Mouse (Mus musculus) liver, embryonic 14.5 days (tissue): ENCODE results near the gene C9orf72. TPM values are rescaled to one million over a fixed set of nuclear protein-coding genes. Genes with fewer than 3 reads are reported as not detected.
A peak's percentile ranks its signal among the peaks of the same experiment; 100 is the strongest.
"Not testable (repeated sequence)": the region's sequence is repeated elsewhere in the genome, so short reads cannot be mapped to it uniquely, and the experiment has no call there.

Source experiments
- ATAC-seq: fragments of 200-750 bp; cut with Nextera tagmentation; 2 replicates; pipeline ENCODE4 v1.8.0; 2017; ENCODE audit warnings: moderate number of reproducible peaks, mild to moderate bottlenecking, moderate library complexity; ENCODE audit not compliant: insufficient read depth
- DNase-seq, 3 experiments: peaks; one replicate each; pipeline ENCODE4 v3.0.0-alpha.2; 2012 to 2013; ENCODE audit warnings: low read depth in 3 of 3, low spot score in 3 of 3
- H3K27ac ChIP-seq: fragments of 300-500 bp; sonication (generic); 2 replicates; pipeline ENCODE4 v1.5.1; 2014; ENCODE audit warnings: moderate library complexity, mild to moderate bottlenecking, control low read depth, inconsistent platforms
- H3K27me3 ChIP-seq: fragments of 300-500 bp; sonication (generic); 2 replicates; pipeline ENCODE4 v1.6.1; 2014; ENCODE audit warnings: mild to moderate bottlenecking, low read length, moderate library complexity; ENCODE audit not compliant: control insufficient read depth, insufficient read depth
- H3K36me3 ChIP-seq: fragments of 300-500 bp; sonication (generic); replicated peaks from 2 replicates; pipeline ENCODE4 v1.6.1; 2014; ENCODE audit warnings: low read depth; ENCODE audit not compliant: control insufficient read depth, insufficient read depth
- H3K4me1 ChIP-seq, 2 experiments: fragments of 200-500 bp in 1 of 2; fragments of 300-500 bp in 1 of 2; sonication (generic) in 1 of 2; replicated peaks; 2 replicates each; pipeline ENCODE4 v1.6.1; 2012 to 2014; ENCODE audit warnings: antibody characterized with exemption in 1 of 2, inconsistent platforms in 1 of 2, low read length in 1 of 2; ENCODE audit not compliant: control insufficient read depth in 2 of 2, insufficient read depth in 2 of 2
- H3K4me2 ChIP-seq: fragments of 300-500 bp; sonication (generic); 2 replicates; pipeline ENCODE4 v1.6.1; 2014; ENCODE audit warnings: low read depth, mild to moderate bottlenecking, control low read depth, moderate library complexity
- H3K4me3 ChIP-seq, 2 experiments: fragments of 200-500 bp in 1 of 2; fragments of 300-500 bp in 1 of 2; sonication (generic) in 1 of 2; 2 replicates each; pipeline ENCODE4 v1.5.1; 2012 to 2014; ENCODE audit warnings: low read depth in 2 of 2, low read length in 2 of 2, mild to moderate bottlenecking in 2 of 2, control low read depth in 1 of 2, inconsistent platforms in 1 of 2, moderate library complexity in 1 of 2; ENCODE audit not compliant: insufficient read depth in 1 of 2
- H3K9ac ChIP-seq: fragments of 300-500 bp; sonication (generic); replicated peaks from 2 replicates; pipeline ENCODE4 v1.6.1; 2014; ENCODE audit warnings: mild to moderate bottlenecking, control low read depth, moderate library complexity
- H3K9me3 ChIP-seq: fragments of 300-500 bp; sonication (generic); 2 replicates; pipeline ENCODE4 v1.6.1; 2016; ENCODE audit warnings: low read length, mixed read lengths; ENCODE audit not compliant: control insufficient read depth
- CTCF ChIP-seq: IDR thresholded peaks from 2 replicates; pipeline ENCODE4 v1.5.1; 2016; ENCODE audit warnings: antibody characterized with exemption, low read depth, control low read depth
- EP300 ChIP-seq: IDR thresholded peaks from 2 replicates; pipeline ENCODE4 v1.6.1; 2016; ENCODE audit warnings: antibody characterized with exemption, low read depth
- WGBS: fragments of 180-500 bp; shearing (Covaris S2); extraction: QIAGEN DNeasy Blood & Tissue Kit; methylation state at CpG from one replicate; pipeline ENCODE4 v1.1.7; 2014; ENCODE audit not compliant: insufficient replicate concordance; 5-methylcytosine and 5-hydroxymethylcytosine counted together
- polyA plus RNA-seq, 2 experiments: library from polyadenylated mRNA; depleted of rRNA in 1 of 2; stranded (reverse) in 1 of 2; unstranded in 1 of 2; fragments of >200 nt; fragmentation: Nextera tagmentation in 1 of 2; extraction: Ambion mirVana in 1 of 2; gene quantifications; 2 replicates each; pipeline versions ENCODE4 v1.2.1 to v1.2.3; 2012 to 2014

Gene C9orf72
- polyA plus RNA-seq (2012; rRNA removed) (2.2 and 3.0 TPM in 2 replicates), polyA plus RNA-seq (2014; fragmentation: Nextera tagmentation; extraction: Ambion mirVana) (3.0 and 3.9 TPM in 2 replicates)

GRCm38 (mm10) chr4:35225734-35226495 lies at the start of gene C9orf72:
Gene C9orf72 (minus strand): TSS chr4:35226175.
- under 1% methylated on average over 45 of the region's 51 CpGs for WGBS
- no peaks in the 10 kb centered on the region for H3K36me3 ChIP-seq
- peak within 1 kb of the TSS; percentile 74 for H3K9ac ChIP-seq
- H3K4me2 ChIP-seq, result peak within 1 kb of the TSS; percentile 77
- no peaks in the 10 kb centered on the region for H3K27me3 ChIP-seq
- peak; percentile 81 to 86 (median 83) for DNase-seq
- no peaks in the 10 kb centered on the region for H3K9me3 ChIP-seq
- ATAC-seq, result peak; percentile 98
- H3K4me3 ChIP-seq, result peak within 1 kb of the TSS; percentile 71 to 98
- H3K4me1 ChIP-seq, result peaks cover 3 to 9% of the 10 kb centered on the region in 2 experiments; a peak in 3 of 4 replicates
- H3K27ac ChIP-seq, result peak within 1 kb of the TSS; percentile 52
- no peak; the same call in 1 of the 2 replicates for TF ChIP-seq EP300
- TF ChIP-seq CTCF, result no peak

- ATAC-seq, result peak; percentile 51; the same call in 1 of the 2 replicates
- H3K9ac ChIP-seq, result no peak overlapping the region
- TF ChIP-seq CTCF, result no peak
- peak; percentile 46 for TF ChIP-seq EP300
Measured at GRCm38 (mm10) chr4:35259006-35259405, 33.0 kb upstream of the C9orf72 start.

GRCm38 (mm10) chr4:35244023-35244422 lies 18.0 kb upstream of the C9orf72 start:
- WGBS, result 48% methylated on average over 1 of the region's 1 CpGs
- Histone ChIP-seq H3K36me3 (no peaks in the 10 kb centered on the region), H3K9ac (no peak overlapping the region), H3K9me3 (no peaks in the 10 kb centered on the region), H3K27me3 (no peaks in the 10 kb centered on the region), H3K4me1 (no peaks in the 10 kb centered on the region), H3K4me2 (no peak overlapping the region), H3K27ac (no peak overlapping the region), H3K4me3 (no peak overlapping the region)
- TF ChIP-seq CTCF (no peak), EP300 (no peak)
- no peak for DNase-seq
- ATAC-seq, result no peak

More at GRCm38 (mm10) chr4:35259006-35259405, 33.0 kb upstream of the C9orf72 start:
- H3K4me2 ChIP-seq, result no peak overlapping the region
- H3K4me3 ChIP-seq, result no peak overlapping the region
- H3K36me3 ChIP-seq, result no peaks in the 10 kb centered on the region
- no peak for DNase-seq
- no peak overlapping the region for H3K27ac ChIP-seq
- 7% methylated on average over 9 of the region's 9 CpGs for WGBS
- no peaks in the 10 kb centered on the region for H3K9me3 ChIP-seq
- peaks cover 0 to 2% of the 10 kb centered on the region in 2 experiments; a peak in 1 of 4 replicates for H3K4me1 ChIP-seq
- no peaks in the 10 kb centered on the region for H3K27me3 ChIP-seq

GRCm38 (mm10) chr4:35241735-35242134 lies 15.8 kb upstream of the C9orf72 start:
- WGBS, result 40% methylated on average over 2 of the region's 2 CpGs

GRCm38 (mm10) chr4:35238696-35239095 lies 12.7 kb upstream of the C9orf72 start:
- H3K9me3 ChIP-seq, result no peaks in the 10 kb centered on the region
- no peak for DNase-seq
- H3K27me3 ChIP-seq, result no peaks in the 10 kb centered on the region
- H3K9ac ChIP-seq, result no peak overlapping the region
- whole genome bisulfite sequencing, result 71% methylated on average over 4 of the region's 4 CpGs
- no peak for TF ChIP-seq CTCF
- no peak for TF ChIP-seq EP300
- H3K4me2 ChIP-seq, result no peak overlapping the region
- H3K36me3 ChIP-seq, result no peaks in the 10 kb centered on the region
- no peak overlapping the region for H3K4me3 ChIP-seq
- no peak overlapping the region for H3K27ac ChIP-seq
- no peak for ATAC-seq
- peaks cover 0 to 5% of the 10 kb centered on the region in 2 experiments; a peak in 2 of 4 replicates for H3K4me1 ChIP-seq

More at GRCm38 (mm10) chr4:35241735-35242134, 15.8 kb upstream of the C9orf72 start:
- Histone ChIP-seq H3K27ac (no peak overlapping the region), H3K4me2 (no peak overlapping the region), H3K27me3 (no peaks in the 10 kb centered on the region), H3K9me3 (no peaks in the 10 kb centered on the region), H3K36me3 (no peaks in the 10 kb centered on the region), H3K4me1 (no peaks in the 10 kb centered on the region; a peak in 1 of 4 replicates), H3K4me3 (no peak overlapping the region), H3K9ac (no peak overlapping the region)
- TF ChIP-seq EP300 (no peak), CTCF (no peak)
- ATAC-seq (no peak), DNase-seq (no peak)

- 70% methylated on average over 3 of the region's 3 CpGs for WGBS
- not testable (repeated sequence) for H3K4me1 ChIP-seq, H3K27me3 ChIP-seq, H3K4me3 ChIP-seq, ATAC-seq, DNase-seq, H3K9ac ChIP-seq, H3K4me2 ChIP-seq, H3K36me3 ChIP-seq, H3K27ac ChIP-seq, H3K9me3 ChIP-seq
Measured at GRCm38 (mm10) chr4:35238240-35238639, 12.3 kb upstream of the C9orf72 start.
